ENCODE assay signal across 9 mouse cellular contexts in genomic region chr11:72853086-72853485, GRCm38 (mm10).
"Had no signal": no experiment of that assay in that cellular context is flagged by ENCODE, and none has a peak within 500 bp of the region (broad histone marks: within the 10 kb centered on the region; RNA-seq: fewer than 3 reads in every experiment).

No protein-coding gene starts in this region.

- DNase-seq: kidney, adult 2 months; kidney, postnatal 14 days; liver; liver, embryonic 13.5 days; liver, postnatal 0 days; lung, postnatal 14 days; retina, postnatal 1 day; thymus, adult 2 months; thymus, postnatal 25 days had no signal
